Mouse (Mus musculus): ENCODE results near the gene Akr1c14.
"Not testable (repeated sequence)": the region's sequence is repeated elsewhere in the genome, so short reads cannot be mapped to it uniquely, and the experiment has no call there.

Gene Akr1c14

GRCm38 (mm10) chr13:4048719-4049118 is at the start of gene Akr1c14:
Gene Akr1c14 (plus strand): TSS chr13:4049011.
- DNase-seq (ENCODE audit: low spot score in 2 of 2) = no peak

- DNase-seq (ENCODE audit: low spot score in 2 of 2) = peak; percentile 31 to 72
Measured at GRCm38 (mm10) chr13:4001687-4002086, 47.1 kb upstream of the Akr1c14 start.

- no peak for DNase-seq (ENCODE audit: low spot score in 2 of 2)
Measured at GRCm38 (mm10) chr13:4010784-4011183, 38.0 kb upstream of the Akr1c14 start.

DNA sequence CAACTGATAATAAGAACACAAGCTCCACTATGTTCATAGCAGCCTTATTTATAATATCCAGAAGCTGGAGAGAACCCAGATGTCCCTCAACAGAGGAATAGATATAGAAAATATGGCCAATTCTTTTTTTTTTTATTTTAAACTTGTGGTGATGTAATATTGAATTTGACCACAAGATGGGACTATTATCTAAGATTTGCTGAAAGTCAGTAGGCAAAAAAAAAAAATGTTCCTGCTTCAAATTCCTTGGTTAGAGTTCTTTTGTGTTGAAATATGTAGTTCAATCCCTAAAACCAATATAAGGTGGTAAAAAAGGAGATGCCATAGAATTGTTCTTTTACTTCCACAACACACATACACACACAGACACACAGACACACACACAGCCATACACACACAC is 35.0 kb upstream of the Akr1c14 start:
- no peak for DNase-seq (ENCODE audit: low spot score in 2 of 2)

DNA sequence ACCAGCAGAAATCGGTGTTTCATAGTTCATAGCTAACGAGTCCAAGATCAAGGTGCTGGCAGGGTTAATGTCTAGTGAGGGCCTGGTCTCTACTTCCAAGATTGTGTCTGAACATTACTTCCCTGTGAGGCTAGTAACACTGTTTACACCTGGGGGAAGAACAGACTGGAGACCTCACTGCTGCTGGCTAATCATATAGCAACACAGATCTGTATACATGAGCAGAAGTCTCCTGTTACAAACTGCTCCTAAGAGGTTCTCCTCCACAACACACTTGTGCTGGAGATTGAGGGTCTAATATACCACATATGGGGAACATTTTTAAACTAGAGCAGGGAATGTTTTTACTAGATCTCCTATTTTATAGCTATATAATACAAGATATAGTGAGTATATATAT is 18.9 kb upstream of the Akr1c14 start:
- DNase-seq (ENCODE audit: low spot score in 2 of 2) = no peak

GRCm38 (mm10) chr13:4032512-4032911 is 16.3 kb upstream of the Akr1c14 start:
- no peak for DNase-seq (ENCODE audit: low spot score in 2 of 2)

DNA sequence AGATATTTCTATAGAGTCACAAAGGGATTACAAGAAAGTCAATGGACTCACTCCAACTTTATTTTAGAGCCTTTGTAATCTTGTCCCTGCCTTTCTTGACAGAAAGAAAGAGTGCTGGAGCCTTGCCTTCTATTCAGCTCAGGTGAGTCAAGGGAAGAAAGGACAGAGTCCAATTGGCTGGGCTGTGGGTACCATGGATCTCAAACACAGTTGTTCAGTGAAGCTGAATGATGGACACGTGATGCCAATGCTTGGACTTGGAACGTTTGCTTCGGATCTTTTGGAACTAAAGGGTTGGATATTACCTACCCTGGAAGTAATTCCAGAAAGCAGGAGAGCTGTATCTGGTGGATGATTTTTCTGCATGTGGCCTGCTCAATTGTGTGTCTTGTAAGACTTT is 13.8 kb upstream of the Akr1c14 start:
- DNase-seq (ENCODE audit: low spot score in 2 of 2) = no peak

DNA sequence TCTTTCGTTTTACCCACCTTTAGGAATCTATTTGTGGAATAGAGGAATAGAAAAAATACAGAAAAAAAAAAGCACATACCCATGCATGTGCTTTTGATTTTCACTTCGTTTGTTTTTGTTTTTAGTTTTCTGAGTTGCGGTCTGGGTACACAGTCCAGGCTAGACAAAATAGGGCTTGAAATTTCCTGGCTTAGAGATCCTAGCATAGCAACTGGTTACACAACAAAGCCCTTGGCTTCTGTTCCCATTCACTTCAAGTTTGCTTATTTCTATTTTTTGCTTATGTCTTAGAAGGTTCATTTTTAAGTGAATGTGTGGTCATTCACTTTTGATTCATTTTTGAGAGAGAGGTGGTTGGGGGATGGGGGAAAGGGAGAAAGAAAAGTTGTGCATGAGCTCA is 2.7 kb upstream of the Akr1c14 start:
- no peak for DNase-seq (ENCODE audit: low spot score in 2 of 2)

DNA sequence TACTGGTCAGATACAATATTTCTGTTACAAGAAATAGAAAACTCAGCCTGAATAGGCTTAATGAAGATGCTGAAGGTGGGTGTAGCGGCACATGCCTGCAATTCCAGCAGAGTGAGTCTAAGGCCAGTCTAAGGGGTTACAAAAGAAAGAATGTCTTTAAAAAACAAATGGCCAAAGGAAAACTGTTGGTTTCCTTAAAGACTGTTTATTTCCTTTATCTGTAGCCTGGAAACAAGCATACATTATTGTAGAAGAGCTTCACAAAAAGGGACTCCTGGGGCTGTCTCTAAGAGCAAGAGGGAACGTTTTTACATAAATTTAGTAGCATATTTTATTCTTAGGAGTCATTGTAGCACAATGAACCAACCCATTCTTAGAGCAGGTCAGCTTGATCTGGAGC is 2.0 kb upstream of the Akr1c14 start:
- no peak for DNase-seq (ENCODE audit: low spot score in 2 of 2)

DNA sequence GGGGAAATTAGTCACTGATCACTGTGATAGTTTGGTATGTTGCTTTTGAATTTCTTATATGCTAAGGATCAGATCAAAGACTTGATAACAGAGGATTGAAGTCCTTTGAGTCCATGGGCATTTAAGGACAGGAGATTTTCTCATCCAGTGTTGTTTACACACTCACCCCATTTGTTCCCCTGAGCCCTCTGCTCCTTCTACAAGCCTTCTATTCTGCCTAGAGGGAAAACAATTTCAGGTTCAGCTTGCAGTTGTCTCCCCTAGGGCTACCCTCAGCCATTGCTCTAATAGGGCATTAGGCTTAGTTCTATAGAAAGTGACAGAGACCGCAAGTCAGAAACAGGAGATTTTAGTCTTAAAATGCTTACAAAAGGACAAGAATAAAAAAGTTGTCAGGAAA is 585 bp upstream of the Akr1c14 start:
- no peak for DNase-seq (ENCODE audit: low spot score in 2 of 2)

DNA sequence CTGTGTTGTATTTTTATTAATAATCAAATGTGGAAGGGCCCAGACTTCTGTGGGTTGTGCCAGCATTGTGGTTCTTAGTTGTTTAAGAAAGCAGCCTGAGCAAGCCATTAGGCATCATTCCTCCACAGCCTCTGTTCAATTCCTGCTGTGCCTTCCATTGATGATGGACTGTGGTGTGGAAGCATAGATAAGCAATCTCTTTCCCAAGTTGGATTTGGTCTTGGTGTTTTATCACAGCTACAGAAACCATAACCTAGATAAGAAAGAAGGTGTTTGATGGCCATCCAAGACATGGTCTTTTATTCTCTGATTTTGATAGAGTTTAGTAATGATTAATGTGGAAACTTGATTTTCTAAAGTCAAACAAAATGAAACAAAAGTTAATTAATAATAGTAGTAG is 844 bp downstream of the Akr1c14 start:
- no peak for DNase-seq (ENCODE audit: low spot score in 2 of 2)

- no peak for DNase-seq (ENCODE audit: low spot score in 2 of 2)
Measured at GRCm38 (mm10) chr13:4055450-4055849, 6.6 kb downstream of the Akr1c14 start.

DNA sequence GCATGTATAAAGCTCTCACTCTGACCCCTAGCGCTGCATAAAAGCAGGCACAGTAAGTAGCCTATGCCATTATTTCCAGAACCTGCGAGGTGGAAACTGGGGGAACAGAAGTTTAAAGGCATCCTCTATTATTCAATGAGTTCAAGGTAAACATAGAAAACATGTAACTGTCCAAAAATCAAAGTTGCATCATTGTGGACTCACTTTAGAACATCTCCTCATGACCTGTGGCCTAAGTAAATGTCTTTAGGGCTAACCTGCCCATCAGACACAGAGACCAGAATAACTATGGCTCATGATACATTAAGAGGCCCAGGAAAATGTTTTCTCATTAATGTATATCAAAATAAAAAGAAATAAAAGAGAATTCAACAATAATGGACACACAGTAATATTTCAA is 7.4 kb downstream of the Akr1c14 start:
- DNase-seq (ENCODE audit: low spot score in 2 of 2) = no peak

- DNase-seq (ENCODE audit: low spot score in 2 of 2) = not testable (repeated sequence)
Measured at GRCm38 (mm10) chr13:4058239-4058638, 9.4 kb downstream of the Akr1c14 start.

DNA sequence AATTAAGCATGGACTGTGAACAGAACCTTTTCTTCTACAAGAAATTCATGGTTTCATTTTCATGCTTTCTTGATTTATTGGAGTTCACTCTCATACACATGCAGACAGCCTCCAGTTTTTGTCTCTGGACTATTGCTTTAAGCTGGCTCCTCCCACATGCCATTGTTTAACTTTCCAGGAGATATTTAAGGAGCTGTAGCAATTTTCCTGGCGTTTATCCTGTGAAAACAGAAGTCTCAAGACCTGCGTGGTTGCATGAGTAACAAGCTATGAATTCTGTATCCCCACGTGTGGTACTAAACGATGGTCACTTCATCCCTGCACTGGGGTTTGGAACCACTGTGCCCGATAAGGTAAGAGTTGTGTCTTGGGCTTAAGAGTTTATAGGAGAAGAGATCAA is 10.6 kb downstream of the Akr1c14 start:
- no peak for DNase-seq (ENCODE audit: low spot score in 2 of 2)

DNA sequence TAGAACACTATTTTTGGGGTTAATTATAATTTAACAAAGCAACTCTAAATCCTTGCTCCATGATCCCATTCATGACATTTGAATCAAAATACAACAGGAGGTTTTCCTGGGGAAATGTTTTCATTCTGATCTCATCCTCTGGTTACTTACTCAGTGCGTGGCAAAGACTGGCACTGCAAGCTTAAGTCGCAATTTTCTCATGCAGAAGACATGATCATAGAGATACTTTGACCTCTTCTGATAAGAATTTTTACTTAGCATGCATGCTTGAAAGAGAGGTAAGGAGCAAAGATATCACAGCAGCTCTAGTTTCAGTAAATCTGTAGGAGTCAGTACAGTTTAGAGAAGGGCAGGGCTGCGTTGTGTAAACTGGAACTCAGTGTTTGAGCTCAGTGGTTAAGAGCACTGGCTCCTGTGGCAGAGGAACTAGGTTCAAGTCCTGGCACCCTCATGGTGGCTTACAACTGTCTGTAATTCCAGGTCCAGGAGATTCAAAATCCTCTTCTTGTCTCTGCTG is 11.5 kb downstream of the Akr1c14 start:
- no peak for DNase-seq (ENCODE audit: low spot score in 2 of 2)

GRCm38 (mm10) chr13:4076517-4077435 is 28.0 kb downstream of the Akr1c14 start:
- no peak for DNase-seq (ENCODE audit: low spot score in 2 of 2)

GRCm38 (mm10) chr13:4079876-4080275 is 31.1 kb downstream of the Akr1c14 start:
- DNase-seq (ENCODE audit: low spot score in 2 of 2) = no peak

GRCm38 (mm10) chr13:4101691-4102090 is 52.9 kb downstream of the Akr1c14 start:
- DNase-seq (ENCODE audit: low spot score in 2 of 2) = no peak

DNA sequence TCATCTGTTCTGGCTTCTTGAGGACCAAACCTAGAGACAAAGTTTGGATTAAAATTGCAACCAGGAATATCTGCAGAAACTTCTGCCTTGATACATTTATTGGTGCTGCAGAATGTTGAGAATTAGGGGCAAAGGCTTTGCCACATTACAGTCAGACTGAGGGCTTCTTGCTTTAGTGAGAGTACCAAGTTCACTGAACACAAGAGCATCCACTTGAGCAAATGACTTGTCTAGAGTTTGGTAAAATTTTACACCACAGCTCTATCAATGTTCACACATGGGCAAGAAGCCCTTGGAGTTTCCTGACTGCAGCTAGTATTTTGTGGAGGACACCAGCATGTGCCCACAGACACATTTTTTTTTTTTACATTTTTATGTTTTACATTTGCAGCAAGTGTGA is 53.9 kb downstream of the Akr1c14 start:
- DNase-seq (ENCODE audit: low spot score in 2 of 2) = no peak

GRCm38 (mm10) chr13:4110281-4111188 is 61.7 kb downstream of the Akr1c14 start:
- DNase-seq (ENCODE audit: low spot score in 2 of 2) = peak; percentile 4 to 31

- DNase-seq (ENCODE audit: low spot score in 2 of 2) = no peak
Measured at GRCm38 (mm10) chr13:4119181-4119904, 70.5 kb downstream of the Akr1c14 start.

All from spleen, postnatal 10 days (tissue).